Mouse (Mus musculus) small intestine, adult 2 months (tissue): ENCODE data around the gene Rec8. TPM values are rescaled to one million over a fixed set of nuclear protein-coding genes. Genes with fewer than 3 reads are reported as not detected.

ENCODE experiments used
- H3K27ac ChIP-seq: fragments of 200-500 bp; 2 replicates; pipeline ENCODE4 v1.5.1; 2012; ENCODE audit warnings: low read depth, low read length, control low read depth, inconsistent platforms; ENCODE audit not compliant: insufficient read depth
- H3K27me3 ChIP-seq: fragments of 200-500 bp; 2 replicates; pipeline ENCODE4 v1.6.1; 2012; ENCODE audit warnings: mild to moderate bottlenecking, moderate library complexity, low read length, inconsistent platforms; ENCODE audit not compliant: control insufficient read depth, insufficient read depth
- H3K36me3 ChIP-seq: fragments of 200-500 bp; 2 replicates; pipeline ENCODE4 v1.6.1; 2012; ENCODE audit warnings: mild to moderate bottlenecking, low read length, control low read depth, inconsistent platforms; ENCODE audit not compliant: control insufficient read depth, insufficient read depth
- H3K4me1 ChIP-seq: fragments of 200-500 bp; 2 replicates; pipeline ENCODE4 v1.6.1; 2012; ENCODE audit warnings: low read length, inconsistent platforms, mixed read lengths; ENCODE audit not compliant: control insufficient read depth, insufficient read depth, insufficient read length
- H3K4me3 ChIP-seq: fragments of 200-500 bp; 2 replicates; pipeline ENCODE4 v1.5.1; 2012; ENCODE audit warnings: low read depth, mild to moderate bottlenecking, control low read depth, inconsistent platforms, low read length, moderate library complexity
- CTCF ChIP-seq: fragments of 200-500 bp; IDR thresholded peaks from 2 replicates; pipeline ENCODE4 v1.5.1; 2012; ENCODE audit warnings: low read depth, mild to moderate bottlenecking, control low read depth, inconsistent platforms, low read length, moderate library complexity, mixed read lengths; ENCODE audit not compliant: insufficient replicate concordance, insufficient read length; ENCODE audit errors: extremely low read depth
- POLR2A ChIP-seq: fragments of 200-500 bp; IDR thresholded peaks from 2 replicates; pipeline ENCODE4 v1.6.1; 2012; ENCODE audit warnings: low read depth, mild to moderate bottlenecking, control low read depth, inconsistent platforms, low read length, moderate library complexity
- WGBS: fragments of 180-500 bp; shearing (Covaris S2); methylation state at CpG from one replicate; pipeline ENCODE4 v1.1.7; 2018; 5-methylcytosine and 5-hydroxymethylcytosine counted together
- polyA plus RNA-seq: library from polyadenylated mRNA; depleted of rRNA; stranded (reverse); fragments of >200 nt; gene quantifications from 2 replicates; pipeline ENCODE4 v1.2.3, GENCODE M21; 2012

The Rec8 gene
- polyA plus RNA-seq, 1 experiment: 19.2 TPM

DNA sequence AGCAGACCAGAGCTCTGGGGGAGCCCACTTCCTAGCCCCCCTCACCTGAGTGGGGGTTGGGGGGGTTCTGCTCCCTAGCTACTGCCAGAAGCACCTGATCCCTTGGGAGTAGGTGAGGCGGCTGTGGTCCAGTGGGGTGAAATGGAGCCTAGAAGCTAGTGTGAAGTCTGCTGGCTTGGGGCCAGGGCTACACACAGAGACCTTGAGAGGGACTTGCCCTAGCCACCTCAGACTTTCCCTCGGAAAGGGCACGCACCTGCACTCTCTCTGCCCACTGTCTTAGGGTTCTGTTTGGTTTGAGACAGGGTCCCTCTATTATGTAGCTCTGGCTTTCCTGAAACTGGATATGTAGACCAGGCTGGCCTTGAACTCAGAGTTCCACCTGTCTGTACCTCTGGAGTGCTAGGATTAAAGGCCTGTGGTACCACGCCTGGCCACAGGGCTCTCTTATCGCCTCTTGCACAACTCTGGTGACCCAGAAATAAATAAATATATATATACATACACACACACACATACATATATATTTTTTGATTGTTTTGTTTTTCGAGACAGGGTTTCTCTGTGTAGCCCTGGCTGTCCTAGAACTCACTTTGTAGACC is 39.1 kb upstream of the Rec8 start:
- Histone ChIP-seq H3K36me3 (peaks cover 27% of the 10 kb centered on the region), H3K4me1 (no peaks in the 10 kb centered on the region), H3K27me3 (no peaks in the 10 kb centered on the region), H3K4me3 (peak overlapping the region; percentile 92), H3K27ac (peak overlapping the region; percentile 80)
- 11% methylated on average over 6 of the region's 6 CpGs for WGBS
- TF ChIP-seq POLR2A: no peak
- TF ChIP-seq CTCF: no peak

DNA sequence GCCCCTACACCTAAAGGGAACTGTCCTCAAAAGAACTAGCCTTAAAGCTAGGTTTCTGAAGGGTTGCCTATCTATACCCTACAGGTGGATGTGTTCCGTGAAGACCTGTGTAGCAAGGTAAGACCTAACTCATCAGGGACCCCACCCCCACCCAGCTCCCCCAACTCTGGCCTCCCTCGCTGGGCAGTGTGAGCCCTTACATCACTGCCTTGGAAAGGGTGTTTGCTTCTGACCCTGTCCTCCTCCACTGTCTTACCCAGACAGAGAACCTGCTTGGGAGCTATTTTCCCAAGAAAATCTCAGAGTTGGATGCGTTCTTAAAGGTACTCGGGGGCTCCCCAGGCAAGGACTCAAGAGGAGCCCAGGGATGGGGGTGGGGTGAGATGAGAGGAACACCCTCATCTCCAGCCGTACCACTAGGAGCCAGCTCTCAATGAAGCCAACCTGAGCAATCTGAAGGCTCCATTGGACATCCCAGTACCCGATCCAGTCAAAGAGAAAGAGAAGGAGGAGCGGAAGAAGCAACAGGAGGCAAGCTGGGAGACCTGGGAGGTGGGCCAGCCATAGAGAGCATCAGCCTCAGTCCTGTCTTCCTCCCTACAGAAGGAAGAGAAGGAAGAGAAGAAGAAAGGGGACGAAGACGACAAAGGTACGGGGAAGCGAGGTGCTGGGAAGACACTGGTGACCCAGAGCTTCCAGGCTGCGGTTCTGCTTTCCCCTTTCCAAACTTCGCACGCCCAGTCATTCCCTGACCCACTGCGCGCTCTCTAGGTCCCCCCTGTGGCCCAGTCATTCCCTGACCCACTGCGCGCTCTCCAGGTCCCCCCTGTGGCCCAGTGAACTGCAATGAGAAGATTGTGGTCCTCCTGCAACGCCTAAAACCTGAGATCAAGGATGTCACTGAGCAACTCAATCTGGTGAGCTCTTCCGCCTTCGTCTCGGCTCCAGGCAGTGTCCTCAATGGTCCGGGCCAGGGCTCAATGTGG is 38.0 kb upstream of the Rec8 start:
- Histone ChIP-seq H3K27me3 (no peaks in the 10 kb centered on the region), H3K4me3 (no peak overlapping the region), H3K36me3 (peaks cover 27% of the 10 kb centered on the region), H3K4me1 (no peaks in the 10 kb centered on the region), H3K27ac (no peak overlapping the region)
- WGBS: 86% methylated on average over 23 of the region's 23 CpGs
- TF ChIP-seq CTCF (0 out of 2 replicates have a peak, but pooled peaks have one; percentile 5), POLR2A (no peak)

DNA sequence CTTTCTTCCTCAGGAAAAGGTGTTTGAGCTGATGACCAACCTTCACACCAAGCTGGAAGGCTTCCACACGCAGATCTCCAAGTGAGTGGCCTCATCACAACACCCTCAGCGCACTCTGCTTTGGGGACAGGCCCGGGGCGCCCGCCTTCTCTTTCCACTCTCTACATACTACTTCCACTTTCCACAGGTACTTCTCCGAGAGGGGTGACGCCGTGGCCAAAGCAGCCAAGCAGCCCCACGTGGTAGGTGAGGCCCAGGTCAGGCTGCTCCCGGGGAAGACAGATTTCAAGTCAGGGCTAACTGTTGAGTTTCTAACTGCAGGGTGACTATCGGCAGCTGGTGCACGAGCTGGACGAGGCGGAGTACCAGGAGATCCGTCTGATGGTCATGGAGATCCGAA is 37.1 kb upstream of the Rec8 start:
- Histone ChIP-seq H3K4me3 (no peak overlapping the region), H3K27ac (no peak overlapping the region), H3K36me3 (peaks cover 27% of the 10 kb centered on the region), H3K27me3 (no peaks in the 10 kb centered on the region), H3K4me1 (no peaks in the 10 kb centered on the region; the same call in 1 of the 2 replicates)
- no peak for TF ChIP-seq POLR2A
- no peak for TF ChIP-seq CTCF
- 91% methylated on average over 16 of the region's 16 CpGs for WGBS

DNA sequence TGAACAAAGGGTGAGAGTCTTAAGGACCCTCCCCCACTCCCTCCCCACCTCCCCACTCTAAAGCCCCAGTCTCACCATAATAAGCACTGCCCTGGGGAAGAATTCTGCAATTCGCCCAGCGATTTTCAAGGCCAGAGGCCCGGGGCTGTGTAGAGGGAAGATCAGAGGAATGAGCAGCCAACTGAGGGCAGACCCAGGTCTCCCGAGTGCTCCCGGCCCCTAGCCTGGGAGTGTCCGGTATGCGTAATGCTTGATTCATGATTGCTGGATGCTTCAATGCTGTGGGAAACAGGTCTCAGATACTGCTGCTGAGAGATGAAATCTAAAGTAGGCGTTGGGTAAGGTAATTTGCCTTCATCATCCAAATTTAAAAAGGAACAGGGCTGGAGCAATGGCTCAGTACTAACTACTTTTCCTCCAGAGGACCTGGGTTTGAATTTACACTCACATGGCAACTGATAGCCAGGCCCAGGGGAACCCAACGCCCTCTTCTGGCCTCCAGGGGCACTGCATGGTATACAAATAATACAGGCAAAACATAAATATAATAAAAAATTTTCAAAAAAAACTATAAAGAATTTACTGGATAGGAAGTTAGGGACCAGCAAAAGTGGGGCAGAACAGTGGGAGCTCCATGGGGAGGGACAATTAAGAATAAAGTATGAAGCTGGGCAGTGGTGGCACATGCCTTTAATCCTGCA is 35.7 kb upstream of the Rec8 start:
- H3K4me1 ChIP-seq: no peaks in the 10 kb centered on the region; the same call in 1 of the 2 replicates
- 66% methylated on average over 9 of the region's 9 CpGs for WGBS
- no peaks in the 10 kb centered on the region for H3K27me3 ChIP-seq
- TF ChIP-seq CTCF: peak; percentile 72; the same call in 1 of the 2 replicates
- TF ChIP-seq POLR2A: no peak
- no peak overlapping the region for H3K27ac ChIP-seq
- peaks cover 32% of the 10 kb centered on the region for H3K36me3 ChIP-seq
- H3K4me3 ChIP-seq: no peak overlapping the region

DNA sequence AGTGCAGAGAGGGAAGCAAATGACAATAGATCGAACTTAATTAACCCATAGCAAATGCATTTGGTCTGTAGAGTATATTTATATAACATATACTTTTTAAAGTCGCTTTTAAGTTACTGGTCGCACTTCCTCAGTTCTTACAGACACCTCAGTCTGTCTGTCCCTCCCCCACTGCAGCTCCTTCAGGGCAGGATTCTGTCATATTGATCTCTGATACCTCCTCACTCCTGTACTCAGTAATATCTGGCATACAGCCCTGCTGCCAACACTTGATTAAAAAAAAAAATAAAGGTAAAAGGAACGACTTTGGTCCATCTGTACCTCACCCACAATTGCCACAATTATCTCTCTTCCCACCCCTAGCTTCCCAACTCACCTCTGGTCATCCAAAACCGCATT is 33.5 kb upstream of the Rec8 start:
- H3K27ac ChIP-seq: no peak overlapping the region
- no peaks in the 10 kb centered on the region for H3K27me3 ChIP-seq
- WGBS: 37% methylated on average over 5 of the region's 5 CpGs
- peaks cover 46% of the 10 kb centered on the region for H3K36me3 ChIP-seq
- no peak for TF ChIP-seq POLR2A
- TF ChIP-seq CTCF: no peak
- peak overlapping the region; percentile 70 for H3K4me3 ChIP-seq
- peaks cover under 1% of the 10 kb centered on the region; the same call in 1 of the 2 replicates for H3K4me1 ChIP-seq

DNA sequence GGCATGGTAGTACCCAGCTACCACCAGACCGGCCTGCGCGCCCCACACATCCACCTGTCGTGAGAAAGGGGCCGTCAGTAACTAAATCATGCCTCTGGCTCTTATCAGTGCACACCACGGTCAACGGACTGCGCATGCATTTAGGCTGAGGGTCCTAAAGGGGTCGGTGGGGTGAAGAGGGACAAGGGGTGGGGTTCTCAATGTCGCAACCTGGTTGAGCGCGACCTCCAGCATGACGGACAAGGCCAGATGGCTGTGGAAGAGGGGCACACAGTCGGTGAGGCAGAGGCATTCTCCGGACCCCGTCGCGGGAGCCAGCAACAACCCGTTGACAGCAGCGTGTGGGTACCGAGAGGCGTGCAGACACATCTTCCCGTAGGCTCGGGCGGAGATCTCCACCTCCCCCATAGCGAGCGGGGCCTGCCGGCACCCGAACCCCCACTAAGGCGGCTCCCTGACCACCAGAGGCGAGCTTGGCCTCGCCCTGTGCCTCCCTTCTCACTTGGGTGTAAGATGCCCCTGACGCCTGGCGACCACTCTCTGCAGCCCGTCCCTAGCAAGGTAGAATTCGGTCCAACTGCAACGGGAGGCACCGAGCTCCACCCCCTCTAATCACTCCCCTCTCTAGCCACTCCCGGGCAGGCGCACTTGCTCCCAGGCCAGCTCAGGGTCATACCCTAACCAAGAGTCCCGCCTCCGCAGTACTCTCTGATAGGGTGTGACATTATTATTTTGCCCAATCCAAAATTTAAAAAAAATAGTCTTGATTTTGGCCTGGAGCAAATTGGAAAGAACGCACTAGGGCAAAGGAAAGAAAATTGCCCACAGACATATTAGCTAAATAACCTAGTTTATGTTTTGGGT is 32.9 kb upstream of the Rec8 start, which contains the start of gene Emc9:
TSS of gene Emc9 (minus strand) at position 601 of the 864 bp plus-strand sequence.
- H3K36me3 ChIP-seq: peaks cover 41% of the 10 kb centered on the region
- peaks cover 3% of the 10 kb centered on the region; the same call in 1 of the 2 replicates for H3K4me1 ChIP-seq
- peak within 1 kb of the TSS; percentile 93 for H3K27ac ChIP-seq
- no peak for TF ChIP-seq CTCF
- no peak for TF ChIP-seq POLR2A
- WGBS: 3% methylated on average over 43 of the region's 43 CpGs
- peak within 1 kb of the TSS; percentile 70 for H3K4me3 ChIP-seq
- no peaks in the 10 kb centered on the region for H3K27me3 ChIP-seq
